Mouse (Mus musculus): ENCODE measurements around the gene Bcl7c. TPM values are rescaled to one million over a fixed set of nuclear protein-coding genes. Genes with fewer than 3 reads are reported as not detected.

Bcl7c gene
- total and polyA plus RNA-seq, 2 experiments, result 7.6 to 20.0 TPM

DNA sequence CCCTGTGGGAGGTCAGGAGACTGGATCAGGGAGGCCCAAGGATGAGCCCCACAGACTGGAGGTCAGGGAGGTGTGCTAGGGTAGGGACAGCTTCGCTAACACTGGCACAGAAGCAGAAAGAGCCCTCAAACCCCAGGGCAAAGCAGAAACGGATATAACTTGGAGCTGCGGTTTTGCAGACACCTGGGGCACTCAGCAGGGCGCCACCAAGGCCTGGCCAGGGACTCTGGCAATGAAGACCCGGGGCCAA lies 851 bp downstream of the Bcl7c start:
- Histone ChIP-seq H3K4me3 (ENCODE audit: insufficient read depth, low read depth, low read length) (peak overlapping the region; percentile 86), H3K27ac (replicated peaks; ENCODE audit: insufficient read depth, low read depth, low read length) (peak overlapping the region; percentile 53; the same call in 1 of the 2 replicates), H3K9ac (ENCODE audit: low read depth, low read length) (peak overlapping the region; percentile 75), H3K4me1 (ENCODE audit: control insufficient read depth, insufficient read depth, low read length) (peaks cover 13% of the 10 kb centered on the region), H3K79me2 (ENCODE audit: control insufficient read depth, insufficient read depth, low read length) (no peaks in the 10 kb centered on the region), H3K27me3 (ENCODE audit: control insufficient read depth, insufficient read depth, low read length) (no peaks in the 10 kb centered on the region), H3K36me3 (ENCODE audit: control insufficient read depth, insufficient read depth, low read length) (no peaks in the 10 kb centered on the region)
- no peak for TF ChIP-seq POLR2A (IDR thresholded peaks at IDR 0.05; ENCODE audit: extremely low read depth, insufficient read depth, low read length)
- TF ChIP-seq CTCF (IDR thresholded peaks at IDR 0.05; ENCODE audit: low read depth, low read length), result no peak
- 6% methylated on average over 5 of the region's 5 CpGs for WGBS
- DNase-seq (ENCODE audit: extremely low read depth, low read depth, low spot score), result no peak

- no peak for DNase-seq (ENCODE audit: extremely low read depth, low read depth, low spot score)
- Histone ChIP-seq H3K36me3 (ENCODE audit: control insufficient read depth, insufficient read depth, low read length) (no peaks in the 10 kb centered on the region), H3K79me2 (ENCODE audit: control insufficient read depth, insufficient read depth, low read length) (no peaks in the 10 kb centered on the region), H3K4me3 (ENCODE audit: insufficient read depth, low read depth, low read length) (no peak overlapping the region), H3K27ac (replicated peaks; ENCODE audit: insufficient read depth, low read depth, low read length) (no peak overlapping the region), H3K4me1 (ENCODE audit: control insufficient read depth, insufficient read depth, low read length) (peaks cover 13% of the 10 kb centered on the region), H3K9ac (ENCODE audit: low read depth, low read length) (no peak overlapping the region), H3K27me3 (ENCODE audit: control insufficient read depth, insufficient read depth, low read length) (no peaks in the 10 kb centered on the region)
- WGBS, result 76% methylated on average over 22 of the region's 22 CpGs
- TF ChIP-seq CTCF (IDR thresholded peaks at IDR 0.05; ENCODE audit: low read depth, low read length), result no peak
- TF ChIP-seq POLR2A (IDR thresholded peaks at IDR 0.05; ENCODE audit: extremely low read depth, insufficient read depth, low read length), result no peak
Measured at GRCm38 (mm10) chr7:127707045-127707956, 1.4 kb downstream of the Bcl7c start.

GRCm38 (mm10) chr7:127705706-127706105 lies 3.0 kb downstream of the Bcl7c start:
- no peaks in the 10 kb centered on the region for H3K79me2 ChIP-seq (ENCODE audit: control insufficient read depth, insufficient read depth, low read length)
- no peak for TF ChIP-seq POLR2A (IDR thresholded peaks at IDR 0.05; ENCODE audit: extremely low read depth, insufficient read depth, low read length)
- TF ChIP-seq CTCF (IDR thresholded peaks at IDR 0.05; ENCODE audit: low read depth, low read length), result no peak
- 94% methylated on average over 4 of the region's 4 CpGs for WGBS

GRCm38 (mm10) chr7:127704598-127704997 lies 4.1 kb downstream of the Bcl7c start:
- no peak for DNase-seq (ENCODE audit: extremely low read depth, low read depth, low spot score)
- H3K27ac ChIP-seq (replicated peaks; ENCODE audit: insufficient read depth, low read depth, low read length), result no peak overlapping the region
- TF ChIP-seq CTCF (IDR thresholded peaks at IDR 0.05; ENCODE audit: low read depth, low read length) (no peak), POLR2A (IDR thresholded peaks at IDR 0.05; ENCODE audit: extremely low read depth, insufficient read depth, low read length) (no peak)
- H3K9ac ChIP-seq (ENCODE audit: low read depth, low read length), result no peak overlapping the region
- no peaks in the 10 kb centered on the region for H3K79me2 ChIP-seq (ENCODE audit: control insufficient read depth, insufficient read depth, low read length)
- H3K36me3 ChIP-seq (ENCODE audit: control insufficient read depth, insufficient read depth, low read length), result no peaks in the 10 kb centered on the region
- H3K4me1 ChIP-seq (ENCODE audit: control insufficient read depth, insufficient read depth, low read length), result peaks cover 9% of the 10 kb centered on the region
- H3K27me3 ChIP-seq (ENCODE audit: control insufficient read depth, insufficient read depth, low read length), result no peaks in the 10 kb centered on the region
- WGBS, result 90% methylated on average over 6 of the region's 6 CpGs
- no peak overlapping the region for H3K4me3 ChIP-seq (ENCODE audit: insufficient read depth, low read depth, low read length)

More at GRCm38 (mm10) chr7:127705706-127706105, 3.0 kb downstream of the Bcl7c start:
- Histone ChIP-seq H3K4me1 (ENCODE audit: control insufficient read depth, insufficient read depth, low read length) (peaks cover 9% of the 10 kb centered on the region), H3K27me3 (ENCODE audit: control insufficient read depth, insufficient read depth, low read length) (no peaks in the 10 kb centered on the region), H3K27ac (replicated peaks; ENCODE audit: insufficient read depth, low read depth, low read length) (no peak overlapping the region), H3K4me3 (ENCODE audit: insufficient read depth, low read depth, low read length) (no peak overlapping the region), H3K9ac (ENCODE audit: low read depth, low read length) (no peak overlapping the region), H3K36me3 (ENCODE audit: control insufficient read depth, insufficient read depth, low read length) (no peaks in the 10 kb centered on the region)
- no peak for DNase-seq (ENCODE audit: extremely low read depth, low read depth, low spot score)

GRCm38 (mm10) chr7:127703561-127704178 lies 5.1 kb downstream of the Bcl7c start:
- no peak overlapping the region for H3K4me3 ChIP-seq (ENCODE audit: insufficient read depth, low read depth, low read length)
- H3K9ac ChIP-seq (ENCODE audit: low read depth, low read length), result no peak overlapping the region
- TF ChIP-seq CTCF (IDR thresholded peaks at IDR 0.05; ENCODE audit: low read depth, low read length) (no peak), POLR2A (IDR thresholded peaks at IDR 0.05; ENCODE audit: extremely low read depth, insufficient read depth, low read length) (no peak)
- DNase-seq (ENCODE audit: extremely low read depth, low read depth, low spot score), result peak; percentile 76
- peaks cover 7% of the 10 kb centered on the region for H3K4me1 ChIP-seq (ENCODE audit: control insufficient read depth, insufficient read depth, low read length)
- H3K27ac ChIP-seq (replicated peaks; ENCODE audit: insufficient read depth, low read depth, low read length), result no peak overlapping the region
- no peaks in the 10 kb centered on the region for H3K79me2 ChIP-seq (ENCODE audit: control insufficient read depth, insufficient read depth, low read length)
- H3K27me3 ChIP-seq (ENCODE audit: control insufficient read depth, insufficient read depth, low read length), result no peaks in the 10 kb centered on the region
- H3K36me3 ChIP-seq (ENCODE audit: control insufficient read depth, insufficient read depth, low read length), result no peaks in the 10 kb centered on the region
- WGBS, result 62% methylated on average over 8 of the region's 8 CpGs
